Mouse (Mus musculus) retina, embryonic 14.5 days (tissue): ENCODE measurements at regions not wholly inside any gene's neighbourhood (a gene's known extent, or its start where the extent isn't known, plus 50 kb on each side); places are given as distances from the start of the nearest gene placed in this dataset.
"Not testable (repeated sequence)": the region's sequence is repeated elsewhere in the genome, so short reads cannot be mapped to it uniquely, and the experiment has no call there.

Experiments
- DNase-seq: peaks from one replicate; pipeline ENCODE4 v3.0.0-alpha.2; 2015; ENCODE audit warnings: low spot score

GRCm38 (mm10) chr16:63104383-63104782, 250.3 kb downstream of the Pros1 start:
- no peak for DNase-seq

- no peak for DNase-seq
Observed at GRCm38 (mm10) chr16:63104938-63105714, 251.0 kb downstream of the Pros1 start.

- DNase-seq = no peak
Observed at GRCm38 (mm10) chr16:63116456-63116855, 262.3 kb downstream of the Pros1 start.

- no peak for DNase-seq
Observed at GRCm38 (mm10) chr16:63118721-63119120, 264.6 kb downstream of the Pros1 start.

- no peak for DNase-seq
Observed at GRCm38 (mm10) chr16:63143851-63144250, 289.7 kb downstream of the Pros1 start.

- DNase-seq = no peak
Observed at GRCm38 (mm10) chr16:63155300-63155821, 301.3 kb downstream of the Pros1 start.

GRCm38 (mm10) chr16:63170101-63170500, 316.0 kb downstream of the Pros1 start:
- DNase-seq = no peak

- DNase-seq = peak; percentile 15
Observed at GRCm38 (mm10) chr16:63179228-63179627, 325.1 kb downstream of the Pros1 start.

GRCm38 (mm10) chr16:63191181-63191580, 337.1 kb downstream of the Pros1 start:
- peak; percentile 15 for DNase-seq

GRCm38 (mm10) chr16:63191623-63192022, 337.5 kb downstream of the Pros1 start:
- DNase-seq = no peak

- no peak for DNase-seq
Observed at GRCm38 (mm10) chr16:63194595-63194994, 340.5 kb downstream of the Pros1 start.

- DNase-seq = not testable (repeated sequence)
Observed at GRCm38 (mm10) chr16:63213471-63213870, 359.4 kb downstream of the Pros1 start.

- peak; percentile 3 for DNase-seq
Observed at GRCm38 (mm10) chr16:63220228-63220879, 366.2 kb downstream of the Pros1 start.

- no peak for DNase-seq
Observed at GRCm38 (mm10) chr16:63224608-63225007, 370.5 kb downstream of the Pros1 start.

GRCm38 (mm10) chr16:63225097-63225496, 371.0 kb downstream of the Pros1 start:
- no peak for DNase-seq

- DNase-seq = peak; percentile 8
Observed at GRCm38 (mm10) chr16:63229135-63229534, 375.0 kb downstream of the Pros1 start.

- DNase-seq = no peak
Observed at GRCm38 (mm10) chr16:63229567-63229966, 375.5 kb downstream of the Pros1 start.

- peak; percentile 35 for DNase-seq
Observed at GRCm38 (mm10) chr16:63270173-63270572, 416.1 kb downstream of the Pros1 start.

- no peak for DNase-seq
Observed at GRCm38 (mm10) chr16:63277556-63277955, 423.4 kb downstream of the Pros1 start.

GRCm38 (mm10) chr16:63278259-63278697, 424.2 kb downstream of the Pros1 start:
- no peak for DNase-seq

- no peak for DNase-seq
Observed at GRCm38 (mm10) chr16:63287655-63288054, 433.5 kb downstream of the Pros1 start.

GRCm38 (mm10) chr16:63311676-63312075, 457.6 kb downstream of the Pros1 start:
- DNase-seq = no peak

- no peak for DNase-seq
Observed at GRCm38 (mm10) chr16:63313544-63313943, 459.4 kb downstream of the Pros1 start.
